Mouse (Mus musculus) lung, postnatal 4 days (tissue): Measurements from ENCODE around the gene Gmeb1.
"Not testable (repeated sequence)": the region's sequence is repeated elsewhere in the genome, so short reads cannot be mapped to it uniquely, and the experiment has no call there.

ENCODE experiments used
- DNase-seq, 2 experiments: peaks; one replicate each; pipeline ENCODE4 v3.0.0; 2021

The Gmeb1 gene

GRCm38 (mm10) chr4:132261514-132262357 is at the start of gene Gmeb1:
TSS of gene Gmeb1 (minus strand) at chr4:132261602.
- DNase-seq = peak; percentile 83 to 90

- DNase-seq = peak; percentile 36 to 63
Measured at GRCm38 (mm10) chr4:132309849-132310472, 48.6 kb upstream of the Gmeb1 start.

GRCm38 (mm10) chr4:132309140-132309848 is 47.9 kb upstream of the Gmeb1 start:
- peak in 1 of 2 experiments; percentile 10 for DNase-seq

GRCm38 (mm10) chr4:132308437-132309139 is 47.2 kb upstream of the Gmeb1 start:
- peak; percentile 92 to 93 for DNase-seq

GRCm38 (mm10) chr4:132306004-132306403 is 44.6 kb upstream of the Gmeb1 start:
- no peak for DNase-seq

- no peak for DNase-seq
Measured at GRCm38 (mm10) chr4:132305276-132305675, 43.9 kb upstream of the Gmeb1 start.

- not testable (repeated sequence) for DNase-seq
Measured at GRCm38 (mm10) chr4:132303484-132303883, 42.1 kb upstream of the Gmeb1 start.

GRCm38 (mm10) chr4:132302939-132303479 is 41.6 kb upstream of the Gmeb1 start, which contains the start of gene Rab42:
TSS of gene Rab42 (minus strand) at chr4:132303385.
- DNase-seq = peak; percentile 63 to 76

- no peak for DNase-seq
Measured at GRCm38 (mm10) chr4:132301965-132302938, 40.9 kb upstream of the Gmeb1 start.

- no peak for DNase-seq
Measured at GRCm38 (mm10) chr4:132301486-132301885, 40.1 kb upstream of the Gmeb1 start.

- DNase-seq = no peak
Measured at GRCm38 (mm10) chr4:132299849-132300248, 38.4 kb upstream of the Gmeb1 start.

GRCm38 (mm10) chr4:132295696-132296390 is 34.4 kb upstream of the Gmeb1 start:
- no peak for DNase-seq

- DNase-seq = peak; percentile 19 to 40
Measured at GRCm38 (mm10) chr4:132293682-132294240, 32.4 kb upstream of the Gmeb1 start.

- DNase-seq = peak; percentile 54 to 64
Measured at GRCm38 (mm10) chr4:132292988-132293387, 31.6 kb upstream of the Gmeb1 start.

- no peak for DNase-seq
Measured at GRCm38 (mm10) chr4:132291624-132292335, 30.4 kb upstream of the Gmeb1 start.

- no peak for DNase-seq
Measured at GRCm38 (mm10) chr4:132291056-132291455, 29.7 kb upstream of the Gmeb1 start.

- not testable (repeated sequence) for DNase-seq
Measured at GRCm38 (mm10) chr4:132288840-132289239, 27.4 kb upstream of the Gmeb1 start.

GRCm38 (mm10) chr4:132275949-132276348 is 14.5 kb upstream of the Gmeb1 start:
- no peak for DNase-seq

- peak; percentile 94 to 96 for DNase-seq
Measured at GRCm38 (mm10) chr4:132274156-132274862, 12.9 kb upstream of the Gmeb1 start, which contains the start of gene Taf12. TSS of gene Taf12 (plus strand) at chr4:132274375.
